Mouse (Mus musculus) CH12.LX (cell line): ENCODE data around the gene Dad1. TPM values are rescaled to one million over a fixed set of nuclear protein-coding genes. Genes with fewer than 3 reads are reported as not detected.

ENCODE experiments used
- DNase-seq: peaks from one replicate; pipeline ENCODE4 v3.0.0-alpha.2; 2013; ENCODE audit errors: extremely low read depth
- H3K27ac ChIP-seq: 2 replicates; pipeline ENCODE4 v1.5.1; 2012; ENCODE audit warnings: low read depth, mild to moderate bottlenecking, control low read depth, moderate library complexity; ENCODE audit not compliant: insufficient read depth
- H3K27me3 ChIP-seq: replicated peaks from 2 replicates; pipeline ENCODE3; 2012; ENCODE audit warnings: inconsistent platforms
- H3K36me3 ChIP-seq, 2 experiments: replicated peaks in 1 of 2; 2 replicates each; pipeline versions ENCODE3 to v1.6.1; 2012; ENCODE audit warnings: inconsistent platforms in 1 of 2, low read length in 1 of 2, mild to moderate bottlenecking in 1 of 2, mixed read lengths in 1 of 2, moderate library complexity in 1 of 2; ENCODE audit not compliant: control insufficient read depth in 1 of 2, insufficient read depth in 1 of 2
- H3K4me1 ChIP-seq, 2 experiments: 2 replicates each; pipeline ENCODE4 v1.6.1; 2012; ENCODE audit warnings: inconsistent platforms in 1 of 2, moderate library complexity in 1 of 2; ENCODE audit not compliant: insufficient read depth in 2 of 2, control insufficient read depth in 1 of 2
- H3K4me2 ChIP-seq: 2 replicates; pipeline ENCODE4 v1.6.1; 2012; ENCODE audit warnings: low read depth, mild to moderate bottlenecking, control low read depth; ENCODE audit not compliant: poor library complexity, insufficient read depth, severe bottlenecking
- H3K4me3 ChIP-seq, 3 experiments: fragments of 150-350 bp in 1 of 3; sonication (generic) in 1 of 3; replicated peaks in 1 of 3; 2 replicates each; pipeline versions ENCODE3 to v1.5.1; 2011 to 2012; ENCODE audit warnings: low read depth in 2 of 3, low read length in 2 of 3, mild to moderate bottlenecking in 2 of 3, moderate library complexity in 2 of 3, control low read depth in 1 of 3, improper control_type of control experiment in 1 of 3, inconsistent platforms in 1 of 3, mixed read lengths in 1 of 3; ENCODE audit not compliant: poor library complexity in 1 of 3
- H3K79me2 ChIP-seq: replicated peaks from 2 replicates; pipeline ENCODE4 v1.6.1; 2012; ENCODE audit warnings: mild to moderate bottlenecking, moderate library complexity; ENCODE audit not compliant: control insufficient read depth, poor library complexity, insufficient read depth, severe bottlenecking; ENCODE audit errors: extremely low read depth
- H3K9ac ChIP-seq: 2 replicates; pipeline ENCODE4 v1.6.1; 2012; ENCODE audit warnings: low read depth, mild to moderate bottlenecking, control low read depth, moderate library complexity; ENCODE audit not compliant: insufficient read depth
- H3K9me3 ChIP-seq: replicated peaks from 2 replicates; pipeline ENCODE3; 2012; ENCODE audit warnings: low read length, inconsistent platforms, mixed read lengths
- BHLHE40 ChIP-seq: IDR thresholded peaks from 2 replicates; pipeline ENCODE4 v1.6.1; 2011; ENCODE audit warnings: mild to moderate bottlenecking, low read depth, low read length, improper control_type of control experiment
- CHD1 ChIP-seq: IDR thresholded peaks from 2 replicates; pipeline ENCODE4 v1.6.1; 2012; ENCODE audit warnings: low read depth, low read length, improper control_type of control experiment, inconsistent platforms
- CHD2 ChIP-seq: IDR thresholded peaks from 2 replicates; pipeline ENCODE4 v1.6.1; 2011; ENCODE audit warnings: low read length, improper control_type of control experiment
- CTCF ChIP-seq, 2 experiments: IDR thresholded peaks in 1 of 2; conservative IDR thresholded peaks in 1 of 2; 2 replicates each; pipeline ENCODE4 v1.5.1; 2011 to 2012; ENCODE audit warnings: low read depth in 2 of 2, low read length in 2 of 2, improper control_type of control experiment in 1 of 2, inconsistent platforms in 1 of 2, mild to moderate bottlenecking in 1 of 2, moderate library complexity in 1 of 2
- E2F4 ChIP-seq: IDR thresholded peaks from 2 replicates; pipeline ENCODE4 v1.6.1; 2011; ENCODE audit warnings: low read depth, low read length, improper control_type of control experiment; ENCODE audit not compliant: insufficient replicate concordance
- EP300 ChIP-seq: IDR thresholded peaks from 2 replicates; pipeline ENCODE4 v1.6.1; 2011; ENCODE audit warnings: low read length, improper control_type of control experiment
- ETS1 ChIP-seq: conservative IDR thresholded peaks from 2 replicates; pipeline ENCODE4 v1.6.1; 2012; ENCODE audit warnings: low read depth, mild to moderate bottlenecking, inconsistent platforms, low read length, improper control_type of control experiment, moderate library complexity
- JUND ChIP-seq: conservative IDR thresholded peaks from 2 replicates; pipeline ENCODE4 v1.6.1; 2011; ENCODE audit warnings: low read depth, low read length, improper control_type of control experiment
- KAT2A ChIP-seq: IDR thresholded peaks from 2 replicates; pipeline ENCODE4 v1.6.1; 2012; ENCODE audit warnings: low read length, improper control_type of control experiment, inconsistent platforms; ENCODE audit not compliant: insufficient replicate concordance
- MAFK ChIP-seq: IDR thresholded peaks from 2 replicates; pipeline ENCODE4 v1.6.1; 2011; ENCODE audit warnings: low read length, improper control_type of control experiment; ENCODE audit not compliant: insufficient replicate concordance
- MAZ ChIP-seq: IDR thresholded peaks from 2 replicates; pipeline ENCODE4 v1.6.1; 2012; ENCODE audit warnings: low read depth, mild to moderate bottlenecking, inconsistent platforms, low read length, improper control_type of control experiment, moderate library complexity
- MEF2A ChIP-seq: IDR thresholded peaks from 2 replicates; pipeline ENCODE4 v1.6.1; 2014; ENCODE audit warnings: low read depth, mild to moderate bottlenecking, inconsistent platforms, low read length, improper control_type of control experiment, borderline replicate concordance
- MXI1 ChIP-seq: IDR thresholded peaks from 2 replicates; pipeline ENCODE4 v1.6.1; 2011; ENCODE audit warnings: mild to moderate bottlenecking, low read depth, low read length, improper control_type of control experiment
- MYC ChIP-seq: IDR thresholded peaks from 2 replicates; pipeline ENCODE4 v1.6.1; 2011; ENCODE audit warnings: low read depth, mild to moderate bottlenecking, improper control_type of control experiment, low read length
- NELFE ChIP-seq: IDR thresholded peaks from 2 replicates; pipeline ENCODE4 v1.6.1; 2011; ENCODE audit warnings: low read depth, low read length, improper control_type of control experiment
- NRF1 ChIP-seq: IDR thresholded peaks from 2 replicates; pipeline ENCODE4 v1.6.1; 2014; ENCODE audit warnings: low read depth, mild to moderate bottlenecking, inconsistent platforms, low read length, improper control_type of control experiment, moderate library complexity
- PAX5 ChIP-seq: IDR thresholded peaks from 2 replicates; pipeline ENCODE4 v1.6.1; 2012; ENCODE audit warnings: low read length, inconsistent platforms, mixed read lengths
- POLR2A ChIP-seq: IDR thresholded peaks from 2 replicates; pipeline ENCODE4 v1.6.1; 2011; ENCODE audit warnings: low read depth, mild to moderate bottlenecking, improper control_type of control experiment, low read length
- POLR2AphosphoS2 ChIP-seq: IDR thresholded peaks from 2 replicates; pipeline ENCODE4 v1.6.1; 2011; ENCODE audit warnings: low read depth, low read length, improper control_type of control experiment
- RAD21 ChIP-seq: IDR thresholded peaks from 2 replicates; pipeline ENCODE4 v1.6.1; 2011; ENCODE audit warnings: low read depth, mild to moderate bottlenecking, low read length, improper control_type of control experiment, moderate library complexity
- RCOR1 ChIP-seq: conservative IDR thresholded peaks from 2 replicates; pipeline ENCODE4 v1.6.1; 2012; ENCODE audit warnings: low read depth, mild to moderate bottlenecking, inconsistent platforms, low read length, improper control_type of control experiment
- SIN3A ChIP-seq: IDR thresholded peaks from 2 replicates; pipeline ENCODE4 v1.6.1; 2012; ENCODE audit warnings: low read length, improper control_type of control experiment, inconsistent platforms
- SMC3 ChIP-seq: IDR thresholded peaks from 2 replicates; pipeline ENCODE4 v1.6.1; 2011; ENCODE audit warnings: low read depth, low read length, improper control_type of control experiment
- TBP ChIP-seq: conservative IDR thresholded peaks from 2 replicates; pipeline ENCODE4 v1.6.1; 2011; ENCODE audit warnings: low read depth, low read length, improper control_type of control experiment
- USF2 ChIP-seq: conservative IDR thresholded peaks from 2 replicates; pipeline ENCODE4 v1.6.1; 2011; ENCODE audit warnings: low read depth, low read length, improper control_type of control experiment
- ZC3H11A ChIP-seq: IDR thresholded peaks from 2 replicates; pipeline ENCODE4 v1.6.1; 2012; ENCODE audit warnings: low read depth, mild to moderate bottlenecking, inconsistent platforms, low read length, improper control_type of control experiment
- ZKSCAN1 ChIP-seq: IDR thresholded peaks from 2 replicates; pipeline ENCODE4 v1.6.1; 2012; ENCODE audit warnings: low read depth, inconsistent platforms, low read length, improper control_type of control experiment, borderline replicate concordance
- ZMIZ1 ChIP-seq: IDR thresholded peaks from 2 replicates; pipeline ENCODE4 v1.6.1; 2012; ENCODE audit warnings: low read depth, mild to moderate bottlenecking, inconsistent platforms, low read length, improper control_type of control experiment
- ZNF384 ChIP-seq: IDR thresholded peaks from 2 replicates; pipeline ENCODE4 v1.6.1; 2012; ENCODE audit warnings: low read depth, low read length, improper control_type of control experiment, inconsistent platforms
- dilution Hi-C: fragments of 300-500 bp; cut with MboI; formaldehyde crosslinking; loops from 2 replicates; pipeline ENCODE4 v1.14.3; 2020; ENCODE audit warnings: low sequenced_read_pairs; ENCODE audit not compliant: extremely low pct_unique_long_range_greater_than_20kb, extremely low pct_ligation_motif_present
- in situ Hi-C: fragments of 300-500 bp; cut with MboI; formaldehyde crosslinking; loops from 3 replicates; pipeline ENCODE4 v1.14.3; 2019; ENCODE audit warnings: low sequenced_read_pairs, low pct_ligation_motif_present, low pct_unique_long_range_greater_than_20kb, mixed read lengths
- polyA plus RNA-seq: library from polyadenylated mRNA; unstranded; fragments of >175 nt; gene quantifications from 2 replicates; pipeline ENCODE4 v1.2.1, GENCODE M21; 2012; ENCODE audit warnings: low read depth; ENCODE audit not compliant: insufficient read length
- total RNA-seq, 2 experiments: library from RNA; depleted of rRNA; stranded (reverse); fragments of 300-350 nt in 1 of 2; fragments of >200 nt in 1 of 2; gene quantifications; 2 replicates each; pipeline ENCODE4 v1.2.3; 2012 to 2014

Dad1 gene
- total and polyA plus RNA-seq, 3 experiments: 161 to 287 (median 279) TPM

GRCm38 (mm10) chr14:54216126-54216525, 37.8 kb downstream of the Dad1 start:
- in situ Hi-C loops: no loop called here
- H3K27me3 ChIP-seq: no peaks in the 10 kb centered on the region

GRCm38 (mm10) chr14:54214901-54215300, 39.0 kb downstream of the Dad1 start:
- in situ Hi-C loops (loop anchor here (5.0 kb wide), 1 partner anchor 38 kb away; no protein-coding TSS in a partner anchor), dilution Hi-C loops (no loop called here)
- no peak for DNase-seq
- no peaks in the 10 kb centered on the region for H3K79me2 ChIP-seq
- no peak overlapping the region for H3K4me3 ChIP-seq
- TF ChIP-seq RCOR1 (no peak), ZC3H11A (no peak), PAX5 (no peak), ZKSCAN1 (no peak), E2F4 (no peak), NRF1 (no peak), ZMIZ1 (no peak), SIN3A (no peak), POLR2A (no peak), TBP (no peak), POLR2AphosphoS2 (no peak), MAFK (no peak), KAT2A (no peak), MEF2A (no peak), SMC3 (no peak), ZNF384 (no peak), ETS1 (no peak), MYC (no peak), MXI1 (no peak), EP300 (no peak)
- no peak overlapping the region for H3K4me2 ChIP-seq
- peaks cover 0 to 9% of the 10 kb centered on the region in 2 experiments; a peak in 1 of 4 replicates for H3K4me1 ChIP-seq
- H3K9ac ChIP-seq: no peak overlapping the region
- H3K27me3 ChIP-seq: no peaks in the 10 kb centered on the region
- H3K9me3 ChIP-seq: no peaks in the 10 kb centered on the region
- no peak overlapping the region for H3K27ac ChIP-seq
- H3K36me3 ChIP-seq: no peaks in the 10 kb centered on the region

More at GRCm38 (mm10) chr14:54216126-54216525, 37.8 kb downstream of the Dad1 start:
- no peak overlapping the region for H3K27ac ChIP-seq
- peaks cover 5 to 17% of the 10 kb centered on the region in 2 experiments; a peak in 3 of 4 replicates for H3K4me1 ChIP-seq
- no peaks in the 10 kb centered on the region for H3K36me3 ChIP-seq
- H3K4me3 ChIP-seq: no peak overlapping the region
- DNase-seq: no peak
- no peaks in the 10 kb centered on the region for H3K9me3 ChIP-seq
- dilution Hi-C loops: no loop called here
- no peak overlapping the region for H3K9ac ChIP-seq
- no peaks in the 10 kb centered on the region for H3K79me2 ChIP-seq
- TF ChIP-seq ZC3H11A (no peak), TBP (no peak), KAT2A (no peak), E2F4 (no peak), MAZ (no peak), BHLHE40 (no peak), JUND (no peak), MEF2A (no peak), POLR2A (no peak), RAD21 (no peak), NELFE (no peak), MYC (no peak), ZNF384 (no peak), POLR2AphosphoS2 (no peak), CHD1 (no peak), USF2 (no peak), CHD2 (no peak), CTCF (conservative IDR thresholded peaks at IDR 0.05 in 1 of 2, IDR thresholded peaks at IDR 0.05 in 1 of 2; ENCODE audit: low read depth in 2 of 2, low read length in 2 of 2) (no peak)
- no peak overlapping the region for H3K4me2 ChIP-seq
